Mouse (Mus musculus): ENCODE data around the gene Paics. TPM values are rescaled to one million over a fixed set of nuclear protein-coding genes. Genes with fewer than 3 reads are reported as not detected.
"Not testable (repeated sequence)": the region's sequence is repeated elsewhere in the genome, so short reads cannot be mapped to it uniquely, and the experiment has no call there.

Gene Paics
- polyA plus RNA-seq (2014; fragmentation: Nextera tagmentation; extraction: Ambion mirVana) = 291 and 294 TPM in 2 replicates

GRCm38 (mm10) chr5:76951106-76952027, at the start of gene Paics, which contains the start of gene Ppat:
TSS of gene Paics (plus strand) at chr5:76951307.
TSS of gene Ppat (minus strand) at chr5:76951578.
- peak; percentile 97 for ATAC-seq (ENCODE audit: insufficient read depth)
- peaks cover 15% of the 10 kb centered on the region for H3K4me1 ChIP-seq (ENCODE audit: insufficient read depth)
- H3K27ac ChIP-seq (ENCODE audit: low read depth) = peak within 1 kb of the TSS; percentile 89
- H3K9ac ChIP-seq = peak within 1 kb of the TSS; percentile 79
- no peaks in the 10 kb centered on the region for H3K27me3 ChIP-seq (ENCODE audit: insufficient read depth, low read length)
- peak within 1 kb of the TSS; percentile 85 for H3K4me2 ChIP-seq
- DNase-seq = peak; percentile 99
- H3K4me3 ChIP-seq (ENCODE audit: low read depth, low read length) = peak within 1 kb of the TSS; percentile 78
- TF ChIP-seq CTCF (IDR thresholded peaks at IDR 0.05; ENCODE audit: low read depth) = no peak
- H3K36me3 ChIP-seq (ENCODE audit: insufficient read depth) = peaks cover 29% of the 10 kb centered on the region
- under 1% methylated on average over 80 of the region's 81 CpGs for WGBS
- no peaks in the 10 kb centered on the region for H3K9me3 ChIP-seq (ENCODE audit: low read depth, low read length)

DNA sequence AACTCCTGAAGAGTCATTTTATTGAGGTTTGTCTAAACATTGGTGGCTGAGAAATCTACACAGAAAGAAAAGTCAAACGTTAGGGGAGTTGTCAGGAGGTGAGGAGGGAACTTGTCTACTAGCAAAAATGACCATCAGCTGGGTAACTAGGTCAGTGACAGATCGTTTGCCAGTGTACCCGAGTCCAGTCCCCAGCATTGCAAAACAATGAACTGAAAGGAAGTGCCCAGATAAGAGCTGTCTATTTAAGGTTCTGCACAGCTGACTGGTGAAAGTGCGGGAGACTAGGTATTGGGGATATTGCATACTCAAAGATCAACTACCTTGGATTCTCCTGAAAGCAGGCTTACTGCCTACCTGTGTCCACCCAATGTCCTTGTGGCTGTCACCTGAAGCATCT, 49.0 kb upstream of the Paics start:
- no peak for TF ChIP-seq CTCF (IDR thresholded peaks at IDR 0.05; ENCODE audit: low read depth)
- no peak for ATAC-seq (ENCODE audit: insufficient read depth)
- no peak overlapping the region for H3K27ac ChIP-seq (ENCODE audit: low read depth)
- no peak overlapping the region for H3K4me2 ChIP-seq
- 62% methylated on average over 4 of the region's 4 CpGs for WGBS
- H3K36me3 ChIP-seq (ENCODE audit: insufficient read depth) = 0 out of 2 replicates have a peak, but pooled peaks cover 4% of the 10 kb centered on the region
- no peak overlapping the region for H3K4me3 ChIP-seq (ENCODE audit: low read depth, low read length)
- no peak for DNase-seq
- no peaks in the 10 kb centered on the region for H3K4me1 ChIP-seq (ENCODE audit: insufficient read depth)
- H3K9me3 ChIP-seq (ENCODE audit: low read depth, low read length) = no peaks in the 10 kb centered on the region
- no peaks in the 10 kb centered on the region for H3K27me3 ChIP-seq (ENCODE audit: insufficient read depth, low read length)
- H3K9ac ChIP-seq = no peak overlapping the region

DNA sequence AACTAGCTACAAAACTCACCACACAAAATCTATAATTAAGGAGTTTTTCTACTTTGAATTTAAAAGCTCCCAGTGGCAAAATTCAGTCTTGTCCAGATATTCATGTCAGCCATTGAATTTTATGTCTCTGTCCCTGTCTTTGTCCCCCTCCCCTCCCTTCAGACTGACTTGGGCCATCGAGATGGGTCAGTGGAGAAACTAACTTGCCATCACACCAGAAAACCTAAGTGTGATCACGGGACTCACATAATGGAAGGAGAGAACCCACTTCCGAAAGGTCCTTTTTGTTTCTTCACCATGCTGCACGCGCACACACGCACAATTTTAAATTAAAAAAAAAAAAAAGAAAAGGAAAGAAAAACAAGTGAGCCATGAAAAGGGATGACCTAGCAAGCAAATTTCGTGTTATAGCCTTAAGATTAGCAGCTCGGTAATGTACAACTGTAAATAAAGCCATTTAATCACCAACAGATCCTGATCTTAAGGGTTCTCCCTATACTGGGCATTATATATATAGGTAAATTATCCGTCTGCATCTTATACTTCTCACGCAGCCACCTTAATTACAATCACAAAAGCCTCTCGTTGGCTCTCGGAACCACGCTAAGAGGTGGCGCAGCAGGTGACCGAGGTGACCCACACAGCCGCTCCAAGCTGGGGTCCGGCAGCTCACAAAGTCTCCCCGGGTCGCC, 46.2 kb upstream of the Paics start:
- H3K4me2 ChIP-seq = peak overlapping the region; percentile 85
- ATAC-seq (ENCODE audit: insufficient read depth) (peak; percentile 81; the same call in 1 of the 2 replicates), DNase-seq (peak; percentile 5)
- H3K4me1 ChIP-seq (ENCODE audit: insufficient read depth) = no peaks in the 10 kb centered on the region
- H3K9me3 ChIP-seq (ENCODE audit: low read depth, low read length) = no peaks in the 10 kb centered on the region
- H3K27me3 ChIP-seq (ENCODE audit: insufficient read depth, low read length) = no peaks in the 10 kb centered on the region
- no peaks in the 10 kb centered on the region for H3K36me3 ChIP-seq (ENCODE audit: insufficient read depth)
- peak overlapping the region; percentile 87 for H3K9ac ChIP-seq
- no peak for TF ChIP-seq CTCF (IDR thresholded peaks at IDR 0.05; ENCODE audit: low read depth)
- under 1% methylated on average over 19 of the region's 19 CpGs for WGBS
- H3K4me3 ChIP-seq (ENCODE audit: low read depth, low read length) = peak overlapping the region; percentile 74
- peak overlapping the region; percentile 91 for H3K27ac ChIP-seq (ENCODE audit: low read depth)

- no peaks in the 10 kb centered on the region for H3K27me3 ChIP-seq (ENCODE audit: insufficient read depth, low read length)
- no peaks in the 10 kb centered on the region for H3K9me3 ChIP-seq (ENCODE audit: low read depth, low read length)
- H3K4me3 ChIP-seq (ENCODE audit: low read depth, low read length) = peak within 1 kb of the TSS; percentile 74
- peak within 1 kb of the TSS; percentile 87 for H3K9ac ChIP-seq
- ATAC-seq (ENCODE audit: insufficient read depth) (peak; percentile 98), DNase-seq (peak; percentile 99)
- peak within 1 kb of the TSS; percentile 85 for H3K4me2 ChIP-seq
- no peaks in the 10 kb centered on the region for H3K36me3 ChIP-seq (ENCODE audit: insufficient read depth)
- no peaks in the 10 kb centered on the region for H3K4me1 ChIP-seq (ENCODE audit: insufficient read depth)
- H3K27ac ChIP-seq (ENCODE audit: low read depth) = peak within 1 kb of the TSS; percentile 91
- TF ChIP-seq CTCF (IDR thresholded peaks at IDR 0.05; ENCODE audit: low read depth) = peak; percentile 36
- under 1% methylated on average over 47 of the region's 47 CpGs for WGBS
Observed at GRCm38 (mm10) chr5:76905405-76906154, 45.5 kb upstream of the Paics start, which contains the start of gene Aasdh. TSS of gene Aasdh (minus strand) at chr5:76905514.

DNA sequence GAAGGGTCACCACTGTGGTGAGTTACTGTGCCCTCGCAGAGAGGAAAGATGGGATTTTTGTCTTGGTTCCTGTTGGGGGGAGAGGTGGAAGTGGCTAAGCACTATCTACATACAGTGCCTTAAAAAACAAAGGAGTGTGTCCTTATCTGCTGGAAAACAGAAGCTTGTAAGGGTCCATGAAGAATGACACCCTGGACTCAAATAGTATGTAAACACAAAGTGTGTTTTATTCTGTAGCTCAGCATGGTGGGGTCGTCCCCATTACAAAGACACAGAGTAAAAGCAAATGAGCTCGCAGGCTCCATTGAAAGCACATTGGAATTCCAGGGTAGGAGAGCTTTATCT, 45.0 kb upstream of the Paics start:
- Histone ChIP-seq H3K4me3 (ENCODE audit: low read depth, low read length) (peak overlapping the region; percentile 74), H3K27me3 (ENCODE audit: insufficient read depth, low read length) (no peaks in the 10 kb centered on the region), H3K9me3 (ENCODE audit: low read depth, low read length) (no peaks in the 10 kb centered on the region), H3K4me1 (ENCODE audit: insufficient read depth) (no peaks in the 10 kb centered on the region), H3K27ac (ENCODE audit: low read depth) (peak overlapping the region; percentile 91), H3K36me3 (ENCODE audit: insufficient read depth) (no peaks in the 10 kb centered on the region), H3K4me2 (peak overlapping the region; percentile 85), H3K9ac (peak overlapping the region; percentile 87)
- 36% methylated on average over 3 of the region's 3 CpGs for WGBS
- no peak for TF ChIP-seq CTCF (IDR thresholded peaks at IDR 0.05; ENCODE audit: low read depth)
- ATAC-seq (ENCODE audit: insufficient read depth) (peak; percentile 3; the same call in 1 of the 2 replicates), DNase-seq (no peak)

DNA sequence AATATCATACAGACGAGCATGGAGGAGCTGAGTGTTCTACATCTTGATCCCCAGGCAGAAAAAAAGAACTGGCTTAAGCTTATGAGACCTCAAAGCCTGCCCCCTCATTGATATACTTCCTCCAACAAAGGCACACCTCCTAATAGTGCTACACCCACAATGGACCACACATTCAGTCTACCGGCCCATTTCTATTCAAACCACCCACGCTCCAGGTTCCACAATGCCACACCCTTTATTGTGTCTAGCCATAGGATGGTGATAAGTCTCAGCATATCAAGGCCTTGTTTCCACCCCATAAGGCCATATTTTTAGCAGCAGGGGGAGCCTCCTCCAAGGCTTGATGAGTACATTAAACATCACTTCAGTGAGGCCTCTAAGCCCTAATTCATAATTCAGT, 40.3 kb upstream of the Paics start:
- Histone ChIP-seq H3K9ac (no peak overlapping the region), H3K4me3 (ENCODE audit: low read depth, low read length) (no peak overlapping the region), H3K4me2 (no peak overlapping the region), H3K4me1 (ENCODE audit: insufficient read depth) (no peaks in the 10 kb centered on the region), H3K9me3 (ENCODE audit: low read depth, low read length) (no peaks in the 10 kb centered on the region), H3K27ac (ENCODE audit: low read depth) (no peak overlapping the region), H3K27me3 (ENCODE audit: insufficient read depth, low read length) (no peaks in the 10 kb centered on the region), H3K36me3 (ENCODE audit: insufficient read depth) (peaks cover 16% of the 10 kb centered on the region)
- 87% methylated on average over 3 of the region's 3 CpGs for WGBS
- no peak for DNase-seq
- ATAC-seq (ENCODE audit: insufficient read depth) = no peak
- no peak for TF ChIP-seq CTCF (IDR thresholded peaks at IDR 0.05; ENCODE audit: low read depth)

DNA sequence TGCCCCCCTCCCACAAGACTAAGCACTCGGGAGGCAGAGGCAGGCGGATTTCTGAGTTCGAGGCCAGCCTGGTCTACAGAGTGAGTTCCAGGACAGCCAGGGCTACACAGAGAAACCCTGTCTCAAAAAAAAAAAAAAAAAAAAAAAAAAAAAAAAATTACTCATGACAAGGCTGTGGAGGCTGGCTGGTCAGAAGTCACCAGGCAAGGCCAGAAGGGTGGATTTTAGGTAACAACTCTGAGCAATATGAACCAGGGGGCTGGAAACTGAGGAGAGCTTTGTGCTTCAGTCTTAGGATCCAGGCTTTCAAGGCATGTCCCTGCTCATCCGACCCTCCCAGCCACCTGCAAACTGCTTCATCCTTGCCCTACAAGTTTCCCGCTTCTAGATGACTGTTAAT, 38.6 kb upstream of the Paics start:
- 88% methylated on average over 5 of the region's 5 CpGs for WGBS
- not testable (repeated sequence) for DNase-seq; H3K4me1 ChIP-seq (ENCODE audit: insufficient read depth); H3K4me3 ChIP-seq (ENCODE audit: low read depth, low read length); H3K9me3 ChIP-seq (ENCODE audit: low read depth, low read length); H3K9ac ChIP-seq; H3K27ac ChIP-seq (ENCODE audit: low read depth); H3K4me2 ChIP-seq; ATAC-seq (ENCODE audit: insufficient read depth); H3K27me3 ChIP-seq (ENCODE audit: insufficient read depth, low read length)
- peaks cover 26% of the 10 kb centered on the region for H3K36me3 ChIP-seq (ENCODE audit: insufficient read depth)

Measured in lung, embryonic 14.5 days (tissue).